Mouse (Mus musculus) spleen, postnatal 10 days (tissue): ENCODE data around the gene Epas1.

Source experiments
- DNase-seq, 2 experiments: peaks; one replicate each; pipeline ENCODE4 v3.0.0; 2021 to 2022; ENCODE audit warnings: low spot score in 2 of 2

The Epas1 gene

DNA sequence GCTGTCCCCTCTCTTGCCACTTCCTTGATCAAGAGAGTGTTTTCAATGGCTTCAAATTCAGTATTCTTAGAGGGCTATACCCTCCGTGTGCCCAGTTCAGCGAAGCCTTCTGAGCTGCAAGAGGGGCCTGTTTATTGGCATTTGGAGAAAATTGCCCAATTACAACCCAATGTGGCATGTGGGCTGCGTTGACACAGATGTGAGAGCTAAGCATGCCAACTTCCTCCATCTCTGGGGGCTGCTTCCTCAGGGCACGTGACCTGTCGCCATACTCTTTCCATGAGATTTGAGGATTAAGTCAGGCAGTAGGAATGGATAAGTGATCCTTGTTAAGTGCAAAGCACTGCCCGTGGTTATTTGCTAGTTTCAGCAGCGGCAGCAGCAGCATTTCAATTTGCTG, 34.3 kb downstream of the Epas1 start:
- DNase-seq: no peak

DNA sequence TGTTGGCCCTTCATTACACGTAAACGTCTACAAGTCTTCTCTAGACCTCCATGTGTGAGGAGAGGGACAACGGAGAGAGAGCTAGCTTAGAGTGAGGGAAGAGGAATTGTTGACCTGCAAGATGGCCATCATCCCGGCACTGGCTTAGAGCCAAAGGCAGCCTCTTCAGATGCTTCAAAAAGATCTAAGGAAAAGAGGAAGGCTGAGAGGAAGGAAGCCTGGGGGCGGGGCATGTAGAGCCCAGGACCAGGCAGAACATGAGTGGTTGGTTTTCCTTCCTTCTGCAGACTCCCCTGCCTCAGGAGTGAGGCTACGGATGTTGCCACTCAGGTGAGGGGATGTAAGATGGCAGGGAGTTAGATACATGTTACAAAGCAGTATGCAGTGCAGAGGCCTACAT, 34.8 kb downstream of the Epas1 start:
- DNase-seq: no peak

DNA sequence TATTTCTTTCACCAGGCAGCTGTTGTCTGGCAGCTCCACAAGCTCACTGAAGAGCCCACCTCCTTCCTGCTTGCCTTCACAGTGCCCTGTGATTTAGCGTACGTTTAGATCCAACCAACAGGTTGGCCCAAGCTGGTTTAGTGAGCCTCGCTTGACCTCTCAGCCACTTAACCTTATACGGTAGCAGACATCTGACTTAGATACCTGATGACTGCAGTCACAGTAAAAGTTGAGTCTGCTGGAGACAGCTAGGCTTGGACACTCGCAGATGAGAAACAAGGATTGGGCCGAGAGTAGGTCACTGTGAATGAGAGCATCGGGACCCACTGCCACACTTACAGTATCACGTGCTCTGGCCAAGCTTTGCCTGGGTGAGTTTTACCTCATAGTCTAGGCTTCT, 38.4 kb downstream of the Epas1 start:
- no peak for DNase-seq

DNA sequence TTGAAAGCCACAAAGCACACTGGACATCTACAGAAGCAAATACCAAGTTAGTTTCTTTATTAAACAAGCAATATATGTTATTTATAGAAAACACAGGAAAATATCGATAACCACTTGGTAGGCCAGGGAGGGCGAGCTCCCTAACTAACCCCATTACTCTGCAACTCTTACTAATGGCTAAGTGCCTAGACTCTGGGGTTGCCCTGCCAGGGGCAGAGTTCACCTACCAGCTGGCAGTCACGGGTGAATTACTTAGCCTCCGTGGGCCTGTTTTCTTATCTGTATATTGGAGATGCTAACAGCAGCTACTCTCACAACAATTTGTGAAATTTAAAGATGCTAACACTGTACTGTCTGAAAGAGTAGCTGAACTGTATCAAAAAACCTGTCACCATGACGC, 42.3 kb downstream of the Epas1 start:
- DNase-seq: no peak

GRCm38 (mm10) chr17:86797031-86797430, 43.5 kb downstream of the Epas1 start:
- no peak for DNase-seq

GRCm38 (mm10) chr17:86798460-86798859, 45.0 kb downstream of the Epas1 start:
- DNase-seq: no peak

GRCm38 (mm10) chr17:86798951-86799350, 45.5 kb downstream of the Epas1 start:
- no peak for DNase-seq

GRCm38 (mm10) chr17:86800535-86800934, 47.0 kb downstream of the Epas1 start:
- no peak for DNase-seq

DNA sequence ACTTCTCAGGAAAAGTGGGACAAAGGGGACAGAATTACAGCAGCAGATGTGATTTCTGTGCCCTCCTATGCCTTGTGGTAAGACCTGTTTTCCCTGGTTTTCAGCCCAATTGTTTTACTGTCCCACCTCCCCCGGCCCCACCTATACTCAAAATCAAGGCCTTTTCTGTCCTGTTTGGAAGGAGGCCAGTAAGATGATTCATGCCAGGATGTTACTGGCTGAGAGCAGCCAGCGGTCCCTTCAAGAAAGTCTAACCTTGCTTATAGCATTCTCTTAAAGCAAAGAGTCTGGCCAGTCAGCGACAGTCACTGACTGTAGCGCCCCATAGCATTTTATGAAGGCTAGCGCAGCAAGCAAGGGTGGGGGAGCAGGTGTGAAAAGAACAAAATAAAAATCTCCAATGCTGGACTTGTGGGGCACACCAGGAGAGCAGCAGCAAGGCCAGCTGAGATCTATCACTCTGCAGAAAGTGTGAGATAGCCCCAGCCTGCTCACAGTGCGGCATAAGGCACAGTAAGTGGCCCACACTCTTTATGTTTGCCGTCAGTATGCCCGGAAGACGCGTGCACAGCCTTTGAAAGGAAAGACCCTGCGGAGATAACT, 47.8 kb downstream of the Epas1 start:
- no peak for DNase-seq

DNA sequence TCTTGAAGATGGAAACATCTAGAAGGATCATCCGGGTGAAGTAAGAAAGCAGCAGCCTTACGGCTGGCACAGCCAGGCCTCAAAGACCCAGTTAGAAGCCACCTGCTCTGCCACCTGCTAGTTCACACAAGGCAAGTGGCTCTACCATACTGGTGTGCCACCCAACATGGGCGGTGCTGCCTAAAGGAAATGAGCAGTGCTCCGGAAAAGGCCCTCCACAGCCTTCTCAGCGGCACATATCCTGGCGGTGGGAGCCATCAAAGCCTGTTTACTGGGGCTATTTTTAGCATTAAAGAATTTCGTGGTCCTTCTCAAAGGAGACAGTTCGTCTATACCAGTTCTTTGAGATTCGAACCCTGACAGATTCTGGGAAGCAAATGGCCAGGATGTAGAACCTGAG, 48.4 kb downstream of the Epas1 start:
- peak in 1 of 2 experiments; percentile 37 for DNase-seq

GRCm38 (mm10) chr17:86802351-86802985, 49.0 kb downstream of the Epas1 start:
- no peak for DNase-seq

- no peak for DNase-seq
These were observed 49.6 kb downstream of the Epas1 start for GRCm38 (mm10) chr17:86803147-86803546.

GRCm38 (mm10) chr17:86803653-86804052, 50.2 kb downstream of the Epas1 start:
- peak in 1 of 2 experiments; percentile 28 for DNase-seq

DNA sequence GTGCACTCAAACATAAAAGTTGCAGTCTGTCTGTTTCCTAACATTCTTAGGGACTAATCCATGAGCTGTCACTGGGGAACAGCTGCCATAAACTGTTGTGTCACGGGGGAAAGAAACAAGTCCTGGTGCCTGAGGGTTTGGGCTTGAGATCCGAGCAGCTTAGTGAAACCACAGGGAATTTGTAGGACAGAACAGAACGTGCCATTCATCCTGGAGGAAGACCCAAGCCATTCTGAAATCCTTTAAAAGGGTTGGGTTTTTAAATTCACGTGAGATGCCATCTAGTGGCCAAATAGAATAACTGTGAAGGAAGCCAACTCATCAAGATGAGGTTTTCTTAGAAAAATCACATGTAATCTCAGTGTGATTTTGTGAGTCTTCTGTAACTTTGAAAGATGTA, 58.5 kb downstream of the Epas1 start:
- DNase-seq: no peak

DNA sequence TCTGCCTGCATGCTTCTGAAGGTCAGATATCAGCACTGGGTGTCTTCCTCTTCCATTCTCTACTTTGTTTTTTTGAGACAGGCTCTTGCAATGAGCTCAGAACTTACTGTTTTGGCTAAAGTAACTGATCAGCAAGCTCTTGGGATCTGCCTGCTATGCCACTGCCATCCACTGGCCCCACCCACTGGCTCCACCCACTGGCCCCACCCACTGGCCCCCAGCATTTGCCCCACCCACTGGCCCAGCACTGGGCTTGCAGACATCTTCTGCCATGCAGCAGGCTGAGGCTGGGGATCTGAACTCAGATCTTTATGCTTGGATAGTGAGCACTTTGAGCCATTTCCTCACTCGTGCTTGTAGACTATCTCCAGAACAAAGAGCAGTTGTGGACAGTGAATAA, 60.8 kb downstream of the Epas1 start:
- peak in 1 of 2 experiments; percentile 30 for DNase-seq

- DNase-seq: no peak
These were observed 61.7 kb downstream of the Epas1 start for GRCm38 (mm10) chr17:86815016-86815865.

- DNase-seq: no peak
These were observed 68.7 kb downstream of the Epas1 start for GRCm38 (mm10) chr17:86822017-86822737.

DNA sequence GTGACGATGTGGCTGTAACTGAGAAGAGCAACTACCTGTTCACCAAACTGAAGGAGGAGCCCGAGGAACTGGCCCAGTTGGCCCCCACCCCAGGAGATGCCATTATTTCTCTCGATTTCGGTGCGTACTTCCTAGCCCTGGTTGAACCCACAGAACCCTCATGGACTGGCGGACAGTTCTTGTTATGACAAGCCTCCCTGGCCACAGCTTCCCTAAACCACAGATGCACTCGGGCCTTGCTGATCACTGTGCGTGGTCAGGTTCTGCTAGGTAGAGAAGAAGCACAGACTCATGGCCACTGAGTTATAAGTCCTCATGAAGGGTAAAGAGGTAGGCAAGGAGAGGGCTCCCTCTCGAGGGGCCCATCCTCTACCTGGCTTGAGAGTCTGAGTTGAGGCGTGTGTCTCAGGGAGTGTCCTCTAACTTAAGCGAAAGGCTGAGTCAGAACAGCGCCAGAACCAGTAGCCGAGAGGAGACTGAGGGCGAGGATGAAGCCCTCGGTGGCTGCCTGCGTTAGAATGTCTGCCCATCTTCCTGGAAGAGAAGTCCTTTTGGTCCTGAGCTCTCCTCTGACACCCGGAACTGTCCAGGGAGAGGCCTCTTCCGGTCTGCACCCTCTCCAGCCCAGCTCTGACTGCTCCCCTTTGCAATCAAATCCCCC, 71.1 kb downstream of the Epas1 start:
- DNase-seq: peak in 1 of 2 experiments; percentile 9

GRCm38 (mm10) chr17:86825163-86825902, 71.8 kb downstream of the Epas1 start:
- peak in 1 of 2 experiments; percentile 9 for DNase-seq

- DNase-seq: peak in 1 of 2 experiments; percentile 11
These were observed 72.9 kb downstream of the Epas1 start for GRCm38 (mm10) chr17:86826376-86826775.
